Mouse (Mus musculus): ENCODE results near the gene Chn1.

DNA sequence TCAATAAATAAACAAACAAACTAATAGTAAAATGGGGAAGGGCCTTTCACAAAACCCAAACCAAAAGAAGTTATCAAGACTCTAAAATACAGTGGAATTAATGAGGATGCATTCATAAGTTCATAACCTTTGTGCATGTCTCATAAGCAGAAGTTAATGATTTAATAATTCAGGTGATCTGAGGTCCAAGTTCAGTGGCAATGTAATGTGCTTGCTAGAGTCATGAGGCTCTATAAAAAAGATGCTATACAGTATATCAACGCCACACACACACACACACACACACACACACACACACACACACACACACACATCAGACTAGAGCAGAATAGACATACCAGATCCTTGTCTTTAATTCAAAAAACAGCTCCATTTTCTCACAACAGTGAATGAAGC, 28.8 kb downstream of the Chn1 start:
- TF ChIP-seq POLR2A (IDR thresholded peaks at IDR 0.05; ENCODE audit: low read depth, low read length) (no peak), CTCF (conservative IDR thresholded peaks at IDR 0.05; ENCODE audit: insufficient read depth, insufficient read length, low read depth, low read length) (no peak)

All from kidney, adult 2 months (tissue).